Mouse (Mus musculus) MEL (cell line): ENCODE measurements at regions not wholly inside any gene's neighbourhood (a gene's known extent, or its start where the extent isn't known, plus 50 kb on each side); places are given as distances from the start of the nearest gene placed in this dataset.

ENCODE experiments used
- DNase-seq: peaks from one replicate; pipeline ENCODE4 v3.0.0; 2011; ENCODE audit warnings: low read depth, low spot score
- H3K27ac ChIP-seq: 2 replicates; pipeline ENCODE4 v1.5.1; 2012; ENCODE audit warnings: low read depth, mild to moderate bottlenecking, control low read depth, low read length, moderate library complexity; ENCODE audit not compliant: control insufficient read depth
- H3K27me3 ChIP-seq, 2 experiments: fragments of 150-350 bp in 1 of 2; sonication (generic) in 1 of 2; 2 replicates each; pipeline ENCODE4 v1.6.1; 2012; ENCODE audit warnings: low read length in 2 of 2, mild to moderate bottlenecking in 2 of 2, improper control_type of control experiment in 1 of 2, moderate library complexity in 1 of 2; ENCODE audit not compliant: insufficient read depth in 2 of 2, control insufficient read depth in 1 of 2
- H3K36me3 ChIP-seq, 2 experiments: 2 replicates each; pipeline ENCODE4 v1.6.1; 2012 to 2014; ENCODE audit warnings: low read length in 2 of 2, improper control_type of control experiment in 1 of 2, inconsistent platforms in 1 of 2, mild to moderate bottlenecking in 1 of 2; ENCODE audit not compliant: insufficient read depth in 2 of 2, control insufficient read depth in 1 of 2
- H3K4me1 ChIP-seq, 2 experiments: fragments of 150-350 bp in 1 of 2; sonication (generic) in 1 of 2; 2 replicates each; pipeline ENCODE4 v1.6.1; 2012; ENCODE audit warnings: low read length in 2 of 2, improper control_type of control experiment in 1 of 2, mild to moderate bottlenecking in 1 of 2; ENCODE audit not compliant: insufficient read depth in 2 of 2, control insufficient read depth in 1 of 2
- H3K4me3 ChIP-seq, 2 experiments: fragments of 150-350 bp in 1 of 2; sonication (generic) in 1 of 2; 2 replicates each; pipeline ENCODE4 v1.5.1; 2012; ENCODE audit warnings: low read depth in 2 of 2, low read length in 2 of 2, mild to moderate bottlenecking in 2 of 2, moderate library complexity in 2 of 2, control low read depth in 1 of 2, improper control_type of control experiment in 1 of 2; ENCODE audit not compliant: control insufficient read depth in 1 of 2, insufficient read depth in 1 of 2
- H3K79me2 ChIP-seq: 2 replicates; pipeline ENCODE4 v1.6.1; 2012; ENCODE audit warnings: mild to moderate bottlenecking, low read length, moderate library complexity; ENCODE audit not compliant: control insufficient read depth, poor library complexity, insufficient read depth
- H3K9ac ChIP-seq: 2 replicates; pipeline ENCODE4 v1.6.1; 2012; ENCODE audit warnings: low read depth, mild to moderate bottlenecking, control low read depth, low read length, moderate library complexity; ENCODE audit not compliant: control insufficient read depth, poor library complexity, severe bottlenecking
- H3K9me3 ChIP-seq: fragments of 150-350 bp; sonication (generic); replicated peaks from 2 replicates; pipeline ENCODE4 v1.6.1; 2012; ENCODE audit warnings: mild to moderate bottlenecking, low read length, improper control_type of control experiment, moderate library complexity; ENCODE audit not compliant: insufficient read depth
- MAFK ChIP-seq: IDR thresholded peaks from 2 replicates; pipeline ENCODE4 v1.6.1; 2011; ENCODE audit warnings: low read depth, mild to moderate bottlenecking, low read length, improper control_type of control experiment, borderline replicate concordance
- MYB ChIP-seq: IDR thresholded peaks from 2 replicates; pipeline ENCODE4 v1.6.1; 2011; ENCODE audit warnings: mild to moderate bottlenecking, low read depth, low read length, improper control_type of control experiment
- POLR2AphosphoS5 ChIP-seq: IDR thresholded peaks from 2 replicates; pipeline ENCODE4 v1.6.1; 2012; ENCODE audit warnings: low read depth, borderline replicate concordance, mild to moderate bottlenecking, inconsistent platforms, low read length, moderate library complexity, mixed read lengths
- SMC3 ChIP-seq: IDR thresholded peaks from 2 replicates; pipeline ENCODE4 v1.6.1; 2011; ENCODE audit warnings: low read depth, low read length, improper control_type of control experiment
- TBP ChIP-seq: IDR thresholded peaks from 2 replicates; pipeline ENCODE4 v1.8.0; 2011; ENCODE audit warnings: low read depth, low read length, improper control_type of control experiment

- TF ChIP-seq POLR2AphosphoS5 (no peak), MAFK (peak; percentile 9; the same call in 1 of the 2 replicates), MYB (no peak), TBP (peak; percentile 31; the same call in 1 of the 2 replicates)
These were observed 58.8 kb upstream of the Kcna4 start (continued) for GRCm38 (mm10) chr2:107231680-107232079.

- DNase-seq, result peak; percentile 9
- TF ChIP-seq SMC3, result no peak
- H3K4me3 ChIP-seq, result no peak overlapping the region
These were observed 57.6 kb upstream of the Kcna4 start for GRCm38 (mm10) chr2:107232885-107233284.

More at GRCm38 (mm10) chr2:107232885-107233284, 57.6 kb upstream of the Kcna4 start:
- Histone ChIP-seq H3K27ac (no peak overlapping the region), H3K4me1 (peaks cover 15 to 23% of the 10 kb centered on the region in 2 experiments), H3K27me3 (no peaks in the 10 kb centered on the region), H3K9me3 (no peaks in the 10 kb centered on the region), H3K36me3 (peaks cover 0 to 19% of the 10 kb centered on the region in 2 experiments; a peak in 2 of 4 replicates), H3K79me2 (no peaks in the 10 kb centered on the region), H3K9ac (no peak overlapping the region)
